In the genomic region with DNA sequence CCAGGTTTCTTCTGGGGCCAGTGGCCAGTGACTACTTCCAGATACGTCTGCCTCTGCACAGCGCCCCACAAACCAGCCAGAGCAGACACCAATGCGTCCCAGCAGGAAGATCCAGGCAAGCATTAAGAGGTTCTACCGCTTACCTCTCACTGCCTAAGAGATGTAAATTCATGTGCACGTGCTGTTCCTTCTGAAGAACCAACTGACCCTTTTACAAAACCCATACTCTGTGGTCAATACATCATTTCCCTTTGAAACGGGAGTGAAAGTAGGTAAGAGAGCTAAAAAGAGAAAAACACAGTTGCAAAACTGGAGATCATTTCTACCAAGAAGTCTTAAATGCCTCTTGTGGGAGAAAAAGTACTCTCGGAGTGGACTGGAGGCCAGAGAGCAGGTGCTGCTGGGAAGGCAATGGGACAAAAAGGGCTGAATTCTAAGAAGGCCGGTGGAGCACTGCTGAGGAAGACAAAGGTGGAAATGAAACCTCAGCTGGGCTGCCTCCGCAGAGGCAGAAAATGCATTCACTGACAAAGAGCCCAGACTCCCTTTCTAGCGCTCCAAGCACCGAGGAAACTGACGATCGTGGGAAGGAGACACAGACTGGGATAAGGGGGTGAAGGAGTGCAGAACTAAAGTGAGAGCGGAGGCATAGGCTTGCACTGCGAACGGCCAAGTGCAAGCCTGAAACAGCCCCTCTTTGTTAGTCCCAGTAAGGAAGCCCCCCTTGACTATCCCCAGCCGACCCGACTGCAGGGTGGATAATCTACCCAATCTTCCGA, we compare ENCODE assay signal across 12 mouse cellular contexts. TPM values are rescaled to one million over a fixed set of nuclear protein-coding genes. Genes with fewer than 3 reads are reported as not detected.
DNase-seq lines count a peak whose midpoint lies in the region; ATAC-seq and TF ChIP-seq lines count a peak whose summit lies in the region.
"Had no signal": no experiment of that assay in that cellular context is flagged by ENCODE, and none has a peak within 500 bp of the region (broad histone marks: within the 10 kb centered on the region; RNA-seq: fewer than 3 reads in every experiment).

No protein-coding gene starts in this region.

- no peak for TF ChIP-seq POLR2A in brain, embryonic 14.5 days (IDR thresholded peaks at IDR 0.05; ENCODE audit: borderline replicate concordance, extremely low read depth, insufficient read depth, insufficient read length, poor library complexity, severe bottlenecking)

- H3K4me1 ChIP-seq in midbrain, embryonic 14.5 days (ENCODE audit: control insufficient read depth, insufficient read depth, low read length), result no peaks in the 10 kb centered on the region
- 0 out of 2 replicates have a peak, but pooled peaks cover 6% of the 10 kb centered on the region for H3K4me1 ChIP-seq in intestine, postnatal 0 days (replicated peaks; ENCODE audit: control insufficient read depth, insufficient read depth, low read length)

- H3K27me3 ChIP-seq in midbrain, embryonic 14.5 days (ENCODE audit: control insufficient read depth, insufficient read depth, low read length), result no peaks in the 10 kb centered on the region
- H3K27me3 ChIP-seq in intestine, postnatal 0 days (replicated peaks; ENCODE audit: control insufficient read depth, insufficient read depth, low read length), result no peaks in the 10 kb centered on the region
- H3K27me3 ChIP-seq: Patski had no signal

- no peaks in the 10 kb centered on the region for H3K9me3 ChIP-seq in midbrain, embryonic 14.5 days (ENCODE audit: control insufficient read depth, low read length)
- no peaks in the 10 kb centered on the region for H3K9me3 ChIP-seq in intestine, postnatal 0 days (ENCODE audit: control insufficient read depth)
- H3K9me3 ChIP-seq: heart, embryonic 10.5 days had no signal

- no peak for ATAC-seq in midbrain, embryonic 14.5 days (ENCODE audit: low FRiP score, low TSS enrichment)
- no peak for ATAC-seq in inflammation-experienced regulatory T-cells, adult 6 months
- no peak for ATAC-seq in intestine, postnatal 0 days
- ATAC-seq: Patski had no signal

- WGBS in midbrain, embryonic 14.5 days, result 35% methylated on average over 19 of the region's 19 CpGs
- 87% methylated on average over 19 of the region's 19 CpGs for WGBS in intestine, postnatal 0 days

- no peak overlapping the region for H3K4me3 ChIP-seq in midbrain, embryonic 14.5 days (replicated peaks; ENCODE audit: low read depth, low read length)
- no peak overlapping the region for H3K4me3 ChIP-seq in intestine, postnatal 0 days (ENCODE audit: low read depth, low read length)
- H3K4me3 ChIP-seq: heart, embryonic 10.5 days had no signal

- no peak overlapping the region; the same call in 1 of the 2 replicates for H3K9ac ChIP-seq in midbrain, embryonic 14.5 days (replicated peaks; ENCODE audit: low read length)
- H3K9ac ChIP-seq in intestine, postnatal 0 days (ENCODE audit: low read depth, low read length), result no peak overlapping the region

- TF ChIP-seq CTCF in brain, embryonic 14.5 days (IDR thresholded peaks at IDR 0.05; ENCODE audit: borderline replicate concordance, extremely low read depth, insufficient read depth, insufficient read length), result no peak
- no peak for TF ChIP-seq CTCF in intestine, postnatal 0 days (IDR thresholded peaks at IDR 0.05; ENCODE audit: low read depth)

- peak; percentile 19 for DNase-seq in heart, adult 11 months
- DNase-seq in heart, adult 8-10 months (ENCODE audit: low spot score), result no peak
- peak; percentile 63 for DNase-seq in brain, embryonic 14.5 days (ENCODE audit: low read depth)
- peak; percentile 59 to 60 for DNase-seq in frontal cortex, postnatal 36 days (ENCODE audit: low spot score in 2 of 2)
- peak; percentile 28 for DNase-seq in midbrain, embryonic 14.5 days
- DNase-seq in kidney, postnatal 4 days, result no peak
- DNase-seq: kidney, adult 11 months; lung, postnatal 14 days had no signal

- peaks cover 43% of the 10 kb centered on the region for H3K36me3 ChIP-seq in midbrain, embryonic 14.5 days (ENCODE audit: control insufficient read depth, insufficient read depth, low read length)
- peaks cover 55% of the 10 kb centered on the region for H3K36me3 ChIP-seq in intestine, postnatal 0 days (ENCODE audit: control insufficient read depth, insufficient read depth)

- H3K4me2 ChIP-seq in midbrain, embryonic 14.5 days (ENCODE audit: low read length), result no peak overlapping the region
- H3K4me2 ChIP-seq in intestine, postnatal 0 days (replicated peaks; ENCODE audit: low read depth), result no peak overlapping the region

- no peak overlapping the region; the same call in 1 of the 2 replicates for H3K27ac ChIP-seq in midbrain, embryonic 14.5 days (replicated peaks; ENCODE audit: low read depth, low read length)
- no peak overlapping the region for H3K27ac ChIP-seq in intestine, postnatal 0 days (ENCODE audit: low read depth, low read length)
- H3K27ac ChIP-seq: heart, embryonic 10.5 days had no signal

RNA-seq across cellular contexts. Expression of a gene that starts 36.5 kb away (rescaled TPM):
- total RNA-seq in heart, adult 8-10 months (2022), result 10 to 100 TPM; 16.0 to 26.0 (median 19.9) TPM
- 2.2 and 2.8 TPM in 2 replicates for polyA plus RNA-seq in brain, embryonic 14.5 days (2012; rRNA removed)
- polyA plus RNA-seq in midbrain, embryonic 14.5 days (2014; fragmentation: Nextera tagmentation; extraction: Ambion mirVana), result 0.12 TPM in 1 of 2 replicates, not detected in the other
- not detected for polyA plus RNA-seq in inflammation-experienced regulatory T-cells, adult 6 months (2017; shearing (Covaris generic))
- polyA plus RNA-seq in intestine, postnatal 0 days (2015; fragmentation: Nextera tagmentation; extraction: Ambion mirVana), result 5.0 and 6.5 TPM in 2 replicates

Comparison
In these comparisons a context has a peak if more than half of its experiments do, and no peak if none do; other contexts are left out.
1. DNase-seq: peak in heart, adult 11 months (single experiment), brain, embryonic 14.5 days (single experiment), frontal cortex, postnatal 36 days (2 of 2) and midbrain, embryonic 14.5 days (single experiment); none in heart, adult 8-10 months (single experiment) and kidney, postnatal 4 days (0 of 2).